Mouse (Mus musculus) kidney, adult 9 months (tissue): ENCODE measurements at regions not wholly inside any gene's neighbourhood (a gene's known extent, or its start where the extent isn't known, plus 50 kb on each side); places are given as distances from the start of the nearest gene placed in this dataset.

Experiments used
- DNase-seq: peaks from one replicate; pipeline ENCODE4 v3.0.0; 2022

DNA sequence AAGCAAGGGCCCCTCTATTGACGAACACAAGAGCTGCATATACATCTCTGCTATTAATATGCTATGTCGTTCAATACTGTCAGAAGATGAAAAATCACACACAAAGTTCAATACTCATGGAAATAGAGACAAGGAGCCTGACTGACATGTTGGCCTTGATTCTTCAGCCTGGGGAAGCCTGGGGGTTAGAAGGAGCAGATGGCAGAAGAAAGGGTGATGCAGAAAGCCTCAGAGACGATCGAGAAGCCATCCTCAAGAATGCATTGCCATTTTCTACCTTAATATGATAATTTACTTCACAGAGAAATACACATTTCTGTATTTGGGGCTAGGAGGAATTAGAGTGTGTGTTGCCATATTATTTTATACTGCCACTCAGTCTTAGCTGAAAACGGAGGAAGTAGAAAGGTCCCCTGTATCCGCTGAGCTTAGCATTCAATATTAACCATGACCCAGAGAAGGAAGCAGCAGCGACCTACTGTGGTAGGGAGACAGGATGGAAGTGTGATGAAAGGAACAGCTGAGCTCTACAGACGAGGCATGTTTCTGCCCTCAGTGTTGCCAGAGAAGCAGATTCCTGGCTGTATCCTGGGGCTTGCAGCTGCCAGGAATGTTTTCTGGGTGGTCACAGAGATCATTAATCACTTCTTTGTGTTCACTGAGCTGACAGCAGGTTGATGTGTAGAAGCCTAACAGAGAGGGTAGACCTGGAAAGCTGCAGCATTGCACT lies 105.2 kb downstream of the Lrig3 start:
- DNase-seq, result no peak

DNA sequence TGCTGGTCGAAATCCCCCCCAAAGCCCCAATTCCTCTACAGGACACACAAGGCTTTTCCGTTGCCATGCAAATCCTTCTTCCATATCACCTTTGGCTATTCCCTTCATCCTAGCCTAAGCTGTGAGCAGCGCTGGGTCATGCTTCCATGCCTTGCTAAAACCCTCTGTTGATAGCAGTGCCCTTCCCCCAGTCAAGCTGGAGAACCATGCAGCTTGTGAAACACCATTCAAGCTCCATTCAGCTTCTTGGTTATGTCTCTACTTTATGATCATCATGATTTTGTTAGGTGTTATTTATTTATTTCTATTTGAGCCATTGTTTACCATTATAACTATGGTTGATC lies 105.7 kb downstream of the Lrig3 start:
- no peak for DNase-seq

DNA sequence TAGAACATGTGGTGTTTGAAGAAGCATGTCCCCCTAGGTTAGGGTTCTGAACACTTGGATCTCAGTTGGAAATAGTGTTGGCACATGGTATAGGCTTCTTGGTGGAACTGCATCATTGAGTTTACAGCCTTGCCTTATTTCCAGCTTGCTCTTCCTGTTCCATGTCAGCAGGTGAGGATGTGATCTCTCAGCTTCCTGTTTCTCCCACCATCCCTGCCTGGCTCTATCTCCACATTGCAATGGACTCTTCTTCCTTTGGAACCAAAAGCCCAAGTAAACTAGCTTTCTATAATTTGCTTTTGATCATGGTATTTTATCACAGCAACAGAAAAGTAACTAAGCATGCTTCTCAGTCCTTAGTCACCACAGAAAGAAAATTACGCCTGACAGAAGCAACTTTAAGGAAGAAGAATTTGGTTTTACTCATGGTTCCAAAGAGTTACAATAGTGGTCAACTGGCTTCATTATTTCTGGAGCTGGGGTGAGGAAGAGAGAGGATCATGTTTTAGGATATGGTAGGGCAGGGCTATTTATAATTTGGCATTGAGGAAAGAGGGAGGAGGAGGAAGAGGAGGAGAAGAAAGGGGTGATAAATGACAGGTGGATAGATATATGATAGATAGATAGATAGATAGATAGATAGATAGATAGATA lies 111.5 kb downstream of the Lrig3 start:
- no peak for DNase-seq

DNA sequence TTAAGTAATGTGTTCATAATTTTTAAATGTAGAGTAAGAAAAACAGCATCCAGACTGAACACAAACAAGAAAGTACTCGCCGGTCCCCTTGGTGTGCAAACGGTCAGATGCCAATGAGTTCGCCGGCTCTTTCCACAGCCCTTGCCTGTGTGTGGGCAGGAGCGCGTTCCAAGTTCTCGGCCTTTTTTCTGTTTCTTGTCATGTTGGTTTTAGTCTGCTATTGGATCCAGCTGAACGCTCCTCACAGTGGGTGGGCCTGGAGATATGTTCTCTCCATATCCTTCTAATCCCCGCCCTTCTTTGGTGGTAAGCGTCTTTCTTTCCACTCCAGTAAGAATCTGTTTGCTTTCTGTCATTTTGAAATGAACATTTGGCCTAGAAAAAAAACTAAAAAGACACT lies 116.6 kb downstream of the Lrig3 start:
- no peak for DNase-seq

DNA sequence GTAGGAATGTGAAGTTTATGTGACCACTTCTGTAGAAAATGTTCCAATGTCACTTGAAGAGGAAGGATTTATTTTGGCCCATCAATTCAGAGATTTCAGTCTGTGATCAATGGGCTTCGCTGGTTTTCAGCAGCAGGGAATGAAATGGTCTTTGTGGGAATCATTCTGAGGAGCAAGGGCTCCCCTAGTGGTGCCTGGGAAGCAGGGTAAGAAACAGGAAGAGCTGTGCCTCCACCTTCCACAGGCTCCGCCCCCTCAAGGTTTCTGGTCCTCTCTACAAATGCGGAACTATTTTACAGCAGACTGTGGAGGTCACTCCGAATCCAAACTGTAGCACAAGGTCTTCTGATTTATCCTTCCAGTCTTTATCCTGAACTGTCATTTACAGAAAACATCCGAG lies 120.7 kb downstream of the Lrig3 start:
- no peak for DNase-seq

DNA sequence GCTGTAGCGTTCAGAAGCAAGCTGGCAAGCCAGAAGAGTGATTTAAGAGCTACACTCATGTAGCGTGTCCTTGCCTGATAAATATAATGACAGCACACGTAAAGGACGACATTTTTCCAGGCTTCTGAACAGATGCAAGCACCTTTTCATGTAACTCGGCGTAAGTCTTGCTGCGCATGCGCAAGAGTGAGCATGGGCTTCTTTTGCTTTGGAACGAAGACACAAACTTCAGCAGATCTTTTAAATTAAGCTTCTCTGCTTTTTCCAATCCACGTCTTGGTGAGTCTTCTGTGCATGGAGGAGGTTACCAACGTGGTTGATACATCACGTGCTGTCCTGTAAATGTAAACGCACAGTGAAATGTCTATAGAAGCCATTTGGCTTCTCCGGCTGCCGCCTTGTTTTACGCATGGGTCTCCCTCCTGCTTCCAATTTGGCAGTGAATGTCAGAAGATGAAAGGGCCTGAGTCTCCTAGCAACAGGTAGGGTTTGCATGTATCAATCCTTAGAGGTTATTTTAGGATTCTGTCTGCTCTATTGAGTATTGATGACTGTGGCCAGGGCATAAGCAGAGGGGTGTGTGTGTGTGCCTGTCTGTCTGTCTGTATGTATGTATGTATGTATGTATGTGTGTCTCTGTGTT lies 128.4 kb downstream of the Lrig3 start:
- no peak for DNase-seq

DNA sequence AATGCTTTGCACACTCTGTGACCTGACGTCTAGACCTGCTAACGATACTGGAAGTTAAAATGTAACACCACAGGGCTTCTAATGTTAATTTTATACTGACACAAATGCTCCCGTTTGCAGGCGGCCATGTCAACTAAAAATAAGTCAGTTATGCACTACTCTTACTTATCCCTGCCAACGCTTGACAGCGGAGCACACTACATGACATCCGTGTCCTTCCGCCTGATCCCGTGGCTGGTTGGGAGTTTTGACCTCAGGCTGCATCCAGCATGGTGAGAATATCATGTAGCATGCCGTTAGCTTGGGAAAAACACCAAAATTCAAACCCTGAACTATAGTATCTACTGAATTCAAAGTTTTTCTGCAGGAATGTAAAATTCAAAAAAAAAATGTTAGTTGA lies 131.9 kb downstream of the Lrig3 start:
- DNase-seq, result peak; percentile 17

DNA sequence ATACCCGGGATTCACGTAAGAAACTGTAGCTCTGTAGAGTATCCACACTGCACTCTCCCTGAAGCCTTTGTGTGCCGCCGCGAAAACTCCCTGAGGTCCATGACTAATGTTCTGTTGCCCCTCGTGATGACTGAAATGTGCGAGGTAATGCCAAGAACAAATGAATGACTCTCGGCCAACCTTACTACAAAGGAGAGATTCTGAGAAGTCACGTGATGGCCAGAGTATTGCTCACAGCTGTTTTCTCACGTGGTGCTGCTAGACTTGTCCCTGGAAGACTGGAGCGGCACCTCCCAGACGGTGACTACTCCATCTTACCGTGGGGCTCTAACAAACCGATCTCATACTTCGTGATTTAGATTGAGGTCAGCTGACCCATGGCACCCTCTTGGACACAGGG lies 136.9 kb downstream of the Lrig3 start:
- no peak for DNase-seq

DNA sequence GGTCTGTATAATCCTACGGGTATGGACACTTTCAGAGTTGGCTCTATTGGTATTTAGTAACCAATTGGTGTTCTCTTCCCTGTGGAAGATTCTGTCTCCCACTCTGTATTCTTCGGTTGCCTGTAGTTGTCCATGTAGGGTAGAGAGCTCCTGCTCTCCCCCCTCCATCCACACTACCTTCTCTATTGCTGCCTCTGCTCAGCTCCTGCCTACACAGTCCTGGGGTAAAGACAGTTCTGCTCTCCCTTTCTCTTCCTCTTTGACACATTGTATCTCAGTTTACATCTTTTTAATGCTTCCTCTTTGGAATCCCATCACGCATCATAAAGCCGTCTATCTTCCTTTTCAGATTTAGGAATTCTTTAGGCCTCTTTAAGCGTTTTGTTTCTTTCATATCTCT lies 147.1 kb downstream of the Lrig3 start:
- DNase-seq, result no peak

DNA sequence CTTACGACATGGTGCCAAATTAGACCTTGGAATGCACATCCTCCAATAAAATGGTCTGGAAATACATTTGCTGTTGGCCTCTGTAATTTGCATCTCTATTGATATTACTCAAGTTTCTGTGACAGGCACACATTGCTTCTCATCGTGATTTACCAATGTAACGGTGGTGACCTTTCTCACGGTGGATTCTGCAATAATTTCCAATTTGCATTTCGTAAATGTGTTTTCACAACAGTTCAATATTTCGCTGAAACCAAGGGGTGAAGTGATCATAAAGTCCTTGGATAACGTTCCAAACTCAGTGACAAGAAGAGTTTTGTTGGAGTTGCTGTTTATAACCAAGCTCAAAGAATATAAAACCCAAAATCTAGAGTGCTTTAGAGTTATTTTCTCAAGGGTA lies 149.4 kb downstream of the Lrig3 start:
- DNase-seq, result no peak

DNA sequence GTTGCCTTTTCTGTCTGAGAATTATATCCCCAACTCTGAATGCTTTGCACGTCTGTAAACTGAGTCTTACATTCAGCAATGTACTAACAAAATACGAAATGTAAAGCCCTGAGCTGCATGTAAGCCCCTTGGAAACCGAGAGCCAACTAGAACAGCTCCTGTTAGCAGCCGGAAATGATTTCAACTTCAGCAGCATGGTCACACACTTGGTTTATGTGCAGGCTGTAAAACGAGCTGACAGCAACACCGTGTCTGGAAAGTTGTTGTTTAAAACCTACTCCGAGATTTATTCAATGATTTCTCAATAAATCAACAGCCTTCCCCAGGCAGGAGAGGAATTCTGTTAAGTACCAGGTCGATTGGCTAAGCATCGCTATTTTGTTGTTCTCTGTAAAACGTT lies 155.7 kb downstream of the Lrig3 start:
- no peak for DNase-seq

DNA sequence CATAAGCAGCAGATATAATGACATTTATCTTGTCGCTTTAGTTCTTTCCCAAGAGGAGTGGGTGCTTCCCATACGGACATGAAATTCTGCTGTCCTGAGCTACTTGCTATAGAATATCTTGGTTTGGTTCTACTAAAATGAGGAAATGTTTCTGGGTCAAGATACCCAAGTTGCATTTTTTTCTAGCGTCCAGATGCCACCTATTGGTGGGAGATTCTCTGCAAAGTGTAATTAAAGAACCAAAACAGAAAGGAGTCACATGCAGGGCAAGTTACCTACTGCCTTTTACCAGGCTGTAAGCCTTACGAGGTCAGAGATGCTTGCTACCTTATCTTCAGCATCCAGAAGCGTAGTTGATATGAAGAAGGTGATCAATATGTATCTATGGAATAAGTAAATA lies 156.5 kb downstream of the Lrig3 start:
- peak; percentile 3 for DNase-seq

DNA sequence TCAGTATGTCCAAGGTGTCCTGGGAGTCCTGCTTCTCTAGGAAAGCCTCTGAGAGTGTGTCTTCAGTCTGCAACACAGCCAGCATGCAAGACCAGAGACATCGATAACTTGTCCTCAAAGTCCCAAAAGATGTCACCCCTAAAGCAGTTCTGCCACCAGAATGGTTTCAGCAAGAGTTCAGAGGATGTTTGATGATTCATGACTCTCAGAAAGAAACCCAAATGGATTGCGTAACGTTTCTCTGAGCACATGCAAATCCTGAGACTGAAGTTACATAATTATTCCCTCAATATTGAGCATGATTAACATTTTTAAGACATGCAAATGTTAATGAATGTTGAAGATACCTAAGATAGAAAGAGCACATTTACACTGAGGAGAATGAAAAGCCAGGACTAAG lies 167.2 kb downstream of the Lrig3 start:
- DNase-seq, result no peak

DNA sequence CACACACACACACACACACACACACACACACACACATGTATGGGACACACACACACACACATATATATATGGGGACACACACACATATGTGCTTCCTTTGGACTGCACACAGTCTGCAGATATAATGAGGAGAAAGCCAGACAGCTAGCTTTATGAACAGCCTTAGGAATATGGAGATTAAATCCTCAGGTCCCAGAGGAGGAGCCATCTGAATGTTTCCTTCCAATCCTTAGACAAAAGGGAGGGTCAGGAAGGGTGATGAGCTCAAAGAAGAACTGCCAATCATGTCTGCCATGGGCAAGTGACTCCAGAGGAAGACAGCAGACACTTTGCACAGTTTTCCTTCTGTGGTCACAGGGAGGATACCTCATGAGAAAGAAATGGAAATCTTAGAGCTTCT lies 168.0 kb downstream of the Lrig3 start:
- DNase-seq, result no peak

DNA sequence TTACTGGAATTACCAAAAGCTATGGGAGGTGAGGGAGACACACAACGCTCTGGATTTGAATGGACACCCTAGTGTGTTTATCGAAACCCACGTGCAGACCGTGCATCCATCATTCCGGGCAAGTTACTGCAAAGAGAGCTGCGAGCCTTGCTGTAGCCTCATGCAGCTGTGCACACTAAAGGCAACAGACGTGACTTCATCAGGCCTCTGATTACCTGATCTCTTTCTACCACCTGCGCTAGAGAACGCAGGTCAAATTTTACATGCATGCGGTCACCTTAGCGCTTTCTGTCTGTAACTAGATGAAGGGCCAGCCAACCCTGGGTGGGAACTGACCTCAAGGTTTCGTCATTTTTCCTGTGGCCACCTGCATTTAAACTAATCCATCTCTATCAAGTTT lies 172.6 kb downstream of the Lrig3 start:
- DNase-seq, result no peak

DNA sequence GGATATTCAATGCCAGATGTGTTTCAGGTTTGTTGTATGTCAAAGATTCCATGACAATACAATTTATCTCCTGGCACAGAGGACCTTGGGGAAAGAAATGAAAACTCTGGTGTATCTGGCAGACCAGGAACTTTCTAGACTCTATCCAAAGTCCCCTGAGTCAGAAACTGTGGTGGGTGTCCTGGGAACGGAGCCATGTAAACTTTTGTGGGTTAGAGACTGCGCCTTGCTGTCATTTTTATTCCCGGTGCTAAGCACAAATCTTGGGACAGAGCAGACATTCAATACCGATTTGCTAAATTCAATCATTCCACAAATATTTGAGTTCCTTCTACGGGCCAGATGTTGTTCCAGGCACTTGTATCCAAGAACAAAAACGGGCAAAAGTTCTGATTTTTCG lies 175.6 kb downstream of the Lrig3 start:
- no peak for DNase-seq

DNA sequence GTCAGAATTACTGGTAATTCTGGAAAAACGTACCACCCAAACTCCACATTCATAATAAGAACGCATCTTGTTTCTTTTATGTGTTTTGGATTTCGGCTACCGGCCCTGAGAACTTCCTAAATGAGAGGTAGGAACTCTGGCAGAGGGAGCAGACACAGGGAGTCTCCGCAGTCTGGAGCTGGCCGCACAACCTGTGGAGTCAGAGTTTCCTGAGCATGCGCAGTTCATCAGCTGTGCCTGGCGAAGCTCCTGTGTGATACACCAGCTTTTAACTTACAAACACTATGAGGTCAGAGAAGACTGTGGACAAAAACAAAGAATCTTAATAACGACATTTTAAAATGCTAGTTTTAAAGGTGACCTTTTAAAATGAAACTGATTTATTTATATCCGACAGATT lies 177.9 kb downstream of the Lrig3 start:
- DNase-seq, result peak; percentile 19

DNA sequence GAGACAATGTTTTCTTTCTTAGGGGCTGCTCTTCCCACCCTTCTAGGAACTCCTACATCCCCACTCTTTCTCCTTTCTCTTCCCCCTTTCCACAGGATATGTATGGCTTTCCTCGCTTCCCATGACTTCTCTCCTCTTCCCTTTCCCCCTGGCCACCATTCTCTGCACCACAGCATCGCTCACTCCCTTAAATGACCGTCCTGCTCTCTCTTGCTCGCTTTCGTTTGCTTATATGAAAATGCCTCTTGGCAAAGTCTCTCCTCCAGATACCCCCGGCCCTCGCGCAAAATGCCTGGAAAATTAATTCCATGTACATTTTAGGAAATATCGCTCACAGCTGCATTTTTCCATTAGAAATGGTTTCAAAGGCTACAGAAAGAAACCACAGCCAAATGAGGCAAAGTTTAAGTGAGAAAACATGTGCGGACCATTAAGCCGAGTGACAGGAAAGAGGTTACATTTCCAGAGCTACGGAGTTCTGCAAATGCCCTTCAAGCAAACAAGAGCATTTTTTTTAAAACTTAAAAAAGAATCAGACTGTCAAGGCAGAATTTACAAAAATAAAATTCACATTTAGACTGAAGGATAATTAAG lies 178.7 kb downstream of the Lrig3 start:
- no peak for DNase-seq

DNA sequence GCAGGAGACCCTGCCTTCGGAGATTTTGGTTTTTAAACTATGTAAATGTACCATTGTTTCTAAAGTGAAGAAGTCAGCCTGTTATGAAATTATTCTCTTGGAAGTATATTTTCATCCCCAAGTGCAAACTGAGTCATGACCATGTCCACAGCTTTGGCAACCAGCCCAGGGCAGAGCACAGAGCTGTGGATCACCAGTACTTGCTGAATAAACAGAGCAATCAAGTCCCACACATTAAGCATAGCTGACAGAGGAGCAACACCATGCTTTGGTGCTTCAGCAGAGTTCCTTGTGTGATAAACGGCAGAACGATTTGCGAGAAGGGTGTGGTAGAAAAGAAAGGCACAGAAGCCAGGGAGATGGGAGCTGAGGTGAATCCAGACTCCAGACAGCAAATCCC lies 191.3 kb downstream of the Lrig3 start:
- no peak for DNase-seq

DNA sequence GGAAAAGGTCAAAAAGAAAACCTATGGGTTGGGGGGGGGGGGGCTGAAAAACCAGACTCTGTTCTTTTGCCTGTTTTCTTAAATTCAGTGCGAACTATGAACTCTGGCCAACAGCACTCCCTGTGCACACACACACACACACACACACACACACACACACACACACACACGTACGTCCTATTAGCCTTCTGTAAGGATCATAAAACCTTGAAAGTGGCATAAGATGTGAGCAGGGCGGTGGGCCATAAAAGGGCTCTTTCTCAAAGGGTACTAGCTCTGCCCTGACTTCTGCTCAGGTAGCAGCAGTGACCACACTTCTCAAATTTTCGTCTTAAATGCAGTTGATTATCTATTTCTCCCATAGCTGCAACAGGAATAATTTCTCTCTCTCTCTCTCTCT lies 199.2 kb downstream of the Lrig3 start:
- no peak for DNase-seq

DNA sequence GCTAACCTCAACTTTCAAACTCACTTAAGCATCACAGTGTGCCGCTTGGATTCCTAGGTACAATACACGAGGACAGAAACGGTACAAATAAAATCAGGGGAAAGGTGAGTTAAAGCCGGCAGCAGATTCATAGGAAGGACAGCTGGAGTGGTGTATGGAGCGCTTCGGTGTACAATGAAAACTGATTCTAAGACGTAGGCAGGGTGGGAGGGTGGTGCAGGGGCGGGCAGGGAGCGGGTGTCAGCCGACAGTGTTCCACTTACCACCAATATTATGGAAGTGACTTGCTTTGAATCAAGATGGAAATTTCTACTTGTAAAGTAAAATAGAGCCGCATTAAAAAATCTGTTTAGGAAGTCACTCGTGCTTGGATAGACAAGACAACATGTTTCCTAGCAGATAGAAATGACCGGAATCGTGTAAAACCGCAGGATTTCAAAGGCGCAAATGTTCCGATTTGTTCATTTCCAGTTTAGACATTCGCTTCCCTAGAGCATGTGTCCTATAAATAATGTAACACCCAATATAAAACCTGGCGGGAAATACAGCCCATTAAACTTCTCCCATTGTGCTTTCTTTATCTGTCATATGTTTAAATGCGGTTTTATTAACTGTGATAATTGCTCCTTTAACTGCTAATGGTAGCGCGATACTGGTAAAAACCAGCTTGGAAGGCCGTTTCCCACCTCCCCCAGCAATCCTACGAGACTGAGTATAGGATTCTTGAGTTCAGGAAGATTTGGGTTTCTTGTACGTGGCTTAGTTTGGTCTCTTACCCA lies 203.3 kb downstream of the Lrig3 start:
- no peak for DNase-seq

DNA sequence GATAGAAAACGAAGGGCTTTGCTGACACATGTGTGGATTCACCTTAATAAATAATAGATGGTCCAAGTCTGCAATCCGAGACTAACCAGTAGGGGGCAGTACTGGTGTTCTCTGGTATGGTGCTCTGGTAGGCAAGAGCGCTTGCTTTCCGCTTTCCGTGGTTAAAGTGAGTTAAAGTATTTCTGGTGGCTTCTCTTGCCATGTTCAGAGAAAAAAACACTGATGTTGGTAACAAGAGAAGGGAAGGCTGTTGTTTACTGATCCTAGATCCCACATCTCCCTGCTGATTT lies 203.9 kb downstream of the Lrig3 start:
- peak; percentile 69 for DNase-seq

DNA sequence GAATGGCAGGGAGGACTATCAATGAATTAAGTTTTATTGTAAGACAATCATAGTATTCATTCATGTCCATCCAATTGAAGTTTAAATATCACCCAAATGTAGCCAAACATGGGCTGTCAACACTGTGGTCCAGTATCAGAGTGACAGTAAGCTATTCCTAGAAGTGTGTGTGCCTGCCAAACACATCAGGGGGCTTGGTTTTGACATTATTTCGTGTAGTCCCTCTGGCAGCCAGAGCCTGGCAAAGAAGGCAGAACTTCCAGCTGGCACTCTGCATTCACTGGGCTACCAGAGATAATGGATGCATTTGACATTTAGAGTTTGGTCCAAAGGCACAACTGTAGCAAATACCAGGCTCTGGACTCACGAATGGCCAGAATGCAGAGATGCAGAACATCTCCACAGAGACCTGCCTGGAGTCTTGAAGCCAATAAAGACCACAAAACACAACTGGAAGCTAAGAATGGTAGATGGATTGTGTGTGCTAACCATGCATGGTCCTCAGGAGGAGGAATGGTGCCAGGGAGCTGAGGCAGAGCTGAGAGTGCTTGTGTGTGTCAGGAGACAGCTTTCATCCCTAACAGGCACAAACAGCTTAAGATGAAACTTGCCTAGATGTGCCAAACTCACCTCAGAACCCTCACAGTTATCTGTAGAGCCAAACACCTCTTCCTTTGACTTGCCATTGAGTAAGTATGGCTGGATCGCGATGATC lies 210.9 kb downstream of the Lrig3 start:
- DNase-seq, result no peak
